Mouse (Mus musculus) retina, embryonic 14.5 days (tissue): ENCODE measurements around the gene Gm14434.
"Not testable (repeated sequence)": the region's sequence is repeated elsewhere in the genome, so short reads cannot be mapped to it uniquely, and the experiment has no call there.

Experiments
- DNase-seq: peaks from one replicate; pipeline ENCODE4 v3.0.0-alpha.2; 2015; ENCODE audit warnings: low spot score

The Gm14434 gene

GRCm38 (mm10) chr2:176486683-176487082 is at the start of gene Gm14434:
Gene Gm14434, minus strand, starts transcription at chr2:176486783.
- DNase-seq: not testable (repeated sequence)

GRCm38 (mm10) chr2:176520756-176521155 is 34.2 kb upstream of the Gm14434 start, which contains the start of gene Zfp967:
Gene Zfp967, plus strand, starts transcription at chr2:176521056.
- not testable (repeated sequence) for DNase-seq

- not testable (repeated sequence) for DNase-seq
These were observed 63.3 kb downstream of the Gm14434 start, which contains the start of gene Gm14435 for GRCm38 (mm10) chr2:176423294-176423693. Gene Gm14435, plus strand, starts transcription at chr2:176423594.
